Mouse (Mus musculus): ENCODE results near the gene Mrps18c. TPM values are rescaled to one million over a fixed set of nuclear protein-coding genes. Genes with fewer than 3 reads are reported as not detected.

Mrps18c gene
- total RNA-seq (2021), result 10 to 100 TPM; 81.3 to 84.8 TPM

DNA sequence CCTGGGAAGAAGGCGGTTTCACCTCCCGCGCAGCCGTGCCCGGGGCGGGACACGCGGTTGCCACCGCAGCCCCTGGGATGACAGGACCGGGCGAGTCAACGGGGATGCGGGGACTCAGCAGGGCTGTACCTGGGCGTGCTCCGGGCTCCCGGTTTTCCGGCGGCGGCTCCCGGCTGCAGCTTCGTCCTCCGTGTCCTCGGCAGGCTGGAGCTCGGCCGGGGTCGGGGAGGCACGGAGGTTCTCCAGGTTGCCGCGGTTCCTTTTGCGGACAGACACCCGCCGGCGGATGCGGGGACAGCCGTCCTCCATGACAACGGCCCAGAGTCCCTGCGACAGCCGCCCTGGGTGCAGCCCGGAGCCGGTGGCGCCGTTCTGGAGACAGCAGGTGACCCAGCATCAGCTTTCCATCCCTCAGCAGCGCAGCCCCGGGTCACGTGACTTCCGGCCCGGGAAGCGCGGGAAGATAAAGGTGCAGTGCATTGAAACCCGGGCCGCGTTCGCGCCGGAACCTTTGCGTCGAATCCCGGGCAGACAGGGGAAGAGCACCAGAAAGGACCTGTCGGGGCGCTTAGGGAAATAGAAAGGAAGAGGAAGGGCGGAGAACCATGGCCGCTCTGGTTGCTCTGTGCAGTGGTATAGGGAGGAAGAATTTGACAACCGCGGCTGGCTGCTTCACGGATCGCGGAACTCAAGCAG is at the start of gene Mrps18c, which contains the start of gene Helq:
Gene Mrps18c, plus strand, starts transcription at position 463 of the 696 bp plus-strand sequence.
Gene Helq, minus strand, starts transcription at position 434 of the 696 bp plus-strand sequence.
- peak; percentile 84 to 87 for DNase-seq
- intact Hi-C loops (cut with DNase I), result loop anchor here (2.0 to 5.0 kb wide), 2 partner anchors 22 to 121 kb away; partner anchors contain the start of genes Abraxas1 and Coq2

DNA sequence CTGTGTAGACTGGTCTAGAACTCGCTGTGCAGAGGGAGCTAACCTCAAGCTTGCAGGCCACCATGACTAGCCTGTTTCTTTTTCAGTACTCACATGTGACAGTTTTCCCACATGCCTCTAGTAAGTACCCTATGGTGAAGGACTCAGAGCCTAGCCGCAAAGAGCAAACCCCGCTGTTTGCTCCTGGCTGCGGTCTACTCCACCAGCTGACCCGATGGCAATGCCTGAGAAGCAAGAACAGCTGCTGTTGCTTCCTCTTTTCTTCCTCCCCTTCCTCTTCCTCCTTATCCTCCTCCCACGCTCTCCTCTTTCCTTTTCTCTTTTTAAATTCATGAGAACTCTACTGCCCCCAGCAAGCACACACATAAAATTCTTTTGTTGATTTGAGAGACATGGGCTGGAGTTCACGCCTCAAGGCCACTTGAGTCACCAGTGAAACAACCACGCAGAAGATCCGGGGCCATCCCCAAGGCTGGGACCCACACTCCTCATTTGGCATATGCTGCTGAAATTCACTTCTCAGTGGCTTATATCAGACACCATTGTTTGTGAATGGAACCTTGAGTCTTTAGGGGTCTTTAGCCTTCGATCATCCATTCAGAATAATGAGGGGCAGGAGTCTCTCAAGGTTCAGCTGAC is 47.7 kb upstream of the Mrps18c start:
- intact Hi-C loops (cut with DNase I), result no loop called here
- no peak for DNase-seq

DNA sequence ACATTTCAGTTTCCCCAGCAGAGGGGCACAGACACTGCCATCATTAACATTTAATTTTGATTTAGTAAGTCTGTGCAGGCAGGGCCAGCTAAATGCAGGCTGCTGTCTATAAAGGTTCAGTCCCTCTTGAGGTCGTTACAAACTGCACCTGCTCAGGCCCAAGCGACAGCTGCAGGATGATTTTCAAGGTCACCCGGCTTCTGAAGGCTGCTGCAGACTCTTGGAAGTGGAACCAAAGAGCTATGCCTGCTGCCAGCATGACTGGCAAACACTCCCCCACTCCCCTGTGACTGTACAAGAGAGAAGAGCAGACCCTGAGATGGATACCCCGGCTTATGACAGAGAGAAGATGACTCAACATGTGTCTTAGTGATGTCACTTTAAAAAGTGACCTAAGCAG is 46.8 kb upstream of the Mrps18c start:
- intact Hi-C loops (cut with DNase I), result no loop called here
- no peak for DNase-seq

DNA sequence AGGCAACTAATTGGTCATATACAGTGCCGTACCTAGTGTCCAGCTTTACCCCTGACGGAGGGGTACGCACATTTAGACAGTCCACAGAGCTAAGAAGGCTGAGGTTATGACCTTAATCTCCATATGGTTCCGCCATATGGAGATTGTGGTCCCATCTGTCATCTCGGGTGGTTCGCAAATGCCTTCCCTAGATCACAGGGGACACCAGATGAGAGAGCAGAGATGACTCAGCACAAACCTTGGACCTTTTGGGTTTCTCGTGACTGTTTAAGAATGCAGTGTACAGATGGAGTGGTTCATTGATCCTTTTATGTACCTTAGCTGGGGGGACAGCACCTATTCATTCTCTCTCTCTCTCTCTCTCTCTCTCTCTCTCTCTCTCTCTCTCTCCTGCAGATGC is 45.0 kb upstream of the Mrps18c start:
- intact Hi-C loops (cut with DNase I), result no loop called here
- no peak for DNase-seq

DNA sequence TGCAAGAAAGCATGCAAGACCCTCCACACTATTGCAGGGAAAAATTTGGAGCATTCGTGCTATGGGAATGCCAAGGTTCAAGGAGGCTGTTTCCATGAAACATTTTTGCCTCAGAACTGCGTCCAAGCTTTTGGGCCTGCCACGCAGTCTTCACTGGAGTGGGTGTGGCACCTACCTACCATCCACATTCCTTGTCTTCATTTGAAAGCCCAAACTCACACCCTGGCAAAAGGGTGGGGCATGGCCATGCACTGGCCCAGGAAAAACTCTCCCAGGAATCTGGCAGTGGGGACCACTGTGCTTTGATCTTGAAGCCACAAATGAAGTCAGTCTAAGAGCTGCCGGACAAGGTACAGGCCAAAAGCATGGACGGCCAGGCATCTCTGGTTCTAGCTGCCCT is 40.3 kb upstream of the Mrps18c start:
- no peak for DNase-seq
- intact Hi-C loops (cut with DNase I), result no loop called here

DNA sequence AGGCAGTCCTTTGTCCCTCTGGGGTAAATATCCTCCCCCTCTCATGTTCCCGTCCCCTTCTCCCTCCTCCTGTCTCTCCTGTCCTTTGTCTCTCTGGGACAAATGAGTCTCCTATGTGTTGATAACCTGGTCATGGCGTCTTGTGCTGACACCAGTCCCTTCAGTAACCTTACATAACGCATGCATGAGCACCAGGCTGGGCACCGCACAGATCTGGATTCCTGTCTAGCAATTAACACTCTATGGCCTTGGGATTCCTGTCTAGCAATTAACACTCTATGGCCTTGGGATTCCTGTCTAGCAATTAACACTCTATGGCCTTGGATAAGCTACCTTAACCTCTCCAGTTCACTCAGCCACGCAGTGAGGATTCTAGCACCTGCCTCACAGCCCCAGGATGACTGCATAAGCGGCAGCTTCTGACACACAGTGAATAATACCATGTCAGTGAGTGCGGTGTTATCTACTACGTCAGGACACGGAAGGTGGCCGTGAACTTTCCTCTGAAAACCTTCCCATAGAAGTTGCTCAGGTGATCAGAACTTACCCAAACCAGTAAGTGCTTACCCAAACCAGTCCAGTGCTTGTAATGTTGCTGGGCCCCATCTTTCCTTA is 38.3 kb upstream of the Mrps18c start:
- DNase-seq, result no peak
- intact Hi-C loops (cut with DNase I), result no loop called here

DNA sequence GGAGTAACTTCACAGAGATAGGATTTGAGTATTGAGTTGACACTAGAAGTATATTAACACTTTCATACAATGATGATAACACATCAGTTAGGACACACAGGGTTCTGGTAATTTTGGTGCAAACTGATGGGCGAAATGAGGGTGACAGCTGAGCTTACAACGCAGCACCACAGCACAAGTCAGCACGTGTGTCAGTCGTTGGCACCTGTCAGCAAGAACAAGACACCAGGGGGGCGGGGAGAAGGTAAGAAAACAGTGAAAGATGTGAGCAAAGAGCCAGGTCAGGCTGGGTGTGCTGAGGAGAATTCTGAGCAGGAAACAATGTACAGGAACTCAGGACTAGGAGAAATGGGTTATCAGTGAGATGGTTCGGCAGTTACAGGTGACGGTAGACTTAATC is 36.7 kb upstream of the Mrps18c start:
- intact Hi-C loops (cut with DNase I), result no loop called here
- DNase-seq, result no peak

DNA sequence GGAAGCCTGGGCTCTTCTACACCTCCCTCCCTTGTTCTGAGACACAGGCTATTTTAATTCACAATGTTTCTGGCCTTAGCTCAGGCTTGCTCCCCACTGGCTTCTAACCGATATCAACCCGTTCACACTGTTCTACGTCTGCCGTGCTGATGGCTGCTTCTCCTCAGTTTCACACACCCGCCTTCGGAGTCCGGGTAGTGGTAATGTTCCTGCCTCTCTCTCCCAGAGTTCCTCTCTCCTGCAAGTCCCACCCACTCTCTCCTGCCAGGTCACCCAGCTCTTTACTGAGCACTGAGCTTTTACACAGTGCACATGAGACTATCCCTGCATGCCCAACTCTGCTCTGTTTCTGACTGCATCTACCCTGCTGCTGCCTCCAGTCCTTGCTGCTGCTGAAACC is 32.4 kb upstream of the Mrps18c start:
- DNase-seq, result no peak
- intact Hi-C loops (cut with DNase I), result no loop called here

DNA sequence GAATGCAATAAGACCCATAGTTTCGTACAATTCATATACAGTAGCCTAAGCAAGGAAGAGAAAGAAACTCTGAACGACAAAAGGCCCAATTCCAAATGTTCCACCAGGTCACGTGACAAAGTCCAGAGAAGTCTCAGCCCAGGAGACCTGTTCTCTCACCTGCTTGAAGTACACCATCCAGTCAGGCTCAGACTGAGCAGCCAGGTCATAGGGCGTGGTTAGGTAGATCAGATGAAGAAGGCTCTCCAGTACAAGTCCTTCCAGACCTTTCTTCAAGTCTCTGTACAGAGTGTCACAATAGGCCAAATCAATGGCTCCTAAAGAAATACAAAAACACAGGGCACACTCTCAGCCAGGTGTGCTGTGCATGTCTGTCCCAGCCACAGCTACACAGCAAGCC is 26.9 kb upstream of the Mrps18c start:
- intact Hi-C loops (cut with DNase I), result no loop called here
- DNase-seq, result no peak

DNA sequence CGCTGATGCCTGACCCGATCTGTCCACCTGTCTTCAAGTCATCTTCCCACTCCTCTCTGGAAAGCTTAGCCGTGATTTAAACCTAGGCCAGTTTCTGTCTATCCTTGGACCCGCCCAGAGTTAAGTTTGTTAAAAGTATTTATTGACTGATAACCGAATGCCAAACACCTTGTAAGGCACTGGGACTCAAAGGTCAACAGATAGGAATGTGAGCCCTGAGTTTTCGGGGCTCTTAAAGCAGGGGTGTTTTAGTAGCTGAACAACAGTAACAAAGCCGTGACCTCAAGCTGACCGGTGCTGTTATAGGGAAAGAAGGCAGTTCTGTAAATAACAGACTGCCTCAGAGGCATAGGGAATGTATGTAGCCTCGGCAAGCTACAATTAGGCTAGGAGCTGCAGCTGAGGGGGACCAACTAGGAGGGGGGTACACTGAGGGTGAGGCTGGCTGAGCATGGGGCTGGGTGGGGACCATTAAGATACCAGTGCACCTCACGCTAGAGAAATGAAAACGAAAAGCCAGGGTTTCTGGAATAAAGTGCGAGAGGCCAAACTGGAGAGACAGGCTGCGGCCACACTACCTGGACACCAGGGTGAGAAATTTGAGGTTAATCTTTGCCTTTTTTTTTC is 22.5 kb upstream of the Mrps18c start:
- intact Hi-C loops (cut with DNase I), result no loop called here
- DNase-seq, result no peak

DNA sequence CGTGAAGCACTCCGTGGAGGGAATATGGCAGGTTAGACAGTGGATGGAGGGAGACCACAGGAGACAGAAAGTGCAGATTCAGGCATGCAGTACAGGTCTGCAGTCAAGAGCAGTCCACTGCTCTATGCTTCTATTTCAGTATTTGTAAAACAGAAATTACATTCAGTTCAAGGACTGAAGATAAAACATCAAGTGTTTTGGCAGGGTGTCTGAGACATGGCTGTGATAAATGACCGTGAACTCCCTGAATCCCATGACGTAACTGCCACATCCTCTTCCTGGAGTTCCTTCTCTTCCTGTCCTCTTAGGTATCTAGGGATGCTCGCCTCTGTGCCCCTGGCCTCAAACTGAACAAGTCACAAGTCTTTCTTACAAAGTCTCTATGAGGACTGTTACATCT is 21.5 kb upstream of the Mrps18c start:
- intact Hi-C loops (cut with DNase I), result no loop called here
- DNase-seq, result no peak

DNA sequence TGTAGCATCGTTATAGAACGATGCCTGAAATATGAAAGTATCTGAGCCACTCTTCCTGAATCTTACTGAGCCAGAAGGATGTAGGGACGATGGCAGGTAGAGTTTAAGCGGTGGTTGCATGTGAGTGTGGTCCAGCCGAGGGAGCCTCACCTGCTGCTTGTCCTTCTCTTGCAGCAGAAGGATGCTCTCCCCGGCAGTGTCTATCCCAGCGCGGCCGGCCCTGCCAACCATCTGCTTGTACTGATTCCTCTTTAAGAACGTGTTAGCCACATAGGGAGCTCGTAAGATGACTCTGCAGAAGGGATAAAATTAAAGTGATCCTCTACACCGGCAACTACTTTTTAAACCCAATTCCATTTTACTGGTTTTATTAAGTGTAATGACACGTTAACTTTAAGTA is 19.4 kb upstream of the Mrps18c start:
- intact Hi-C loops (cut with DNase I), result no loop called here
- DNase-seq, result no peak

DNA sequence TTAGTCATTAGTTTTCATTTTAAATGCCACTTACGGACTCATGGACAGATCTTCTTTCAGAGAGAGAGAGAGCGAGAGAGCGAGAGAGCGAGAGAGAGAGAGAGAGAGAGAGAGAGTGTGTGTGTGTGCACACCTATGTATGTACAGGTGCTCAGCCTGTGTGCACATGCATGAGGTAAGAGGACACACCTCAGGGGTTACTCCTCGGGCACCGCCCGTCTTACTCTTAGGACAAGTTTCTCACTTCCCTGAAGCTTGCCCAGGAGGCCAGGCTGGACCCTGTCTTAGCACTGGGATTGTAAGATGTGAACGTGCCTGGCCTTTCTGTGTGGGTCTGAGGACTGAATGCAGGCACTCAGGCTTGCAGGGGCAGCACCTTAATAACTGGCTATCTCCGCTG is 10.9 kb upstream of the Mrps18c start:
- DNase-seq, result no peak
- intact Hi-C loops (cut with DNase I), result no loop called here

DNA sequence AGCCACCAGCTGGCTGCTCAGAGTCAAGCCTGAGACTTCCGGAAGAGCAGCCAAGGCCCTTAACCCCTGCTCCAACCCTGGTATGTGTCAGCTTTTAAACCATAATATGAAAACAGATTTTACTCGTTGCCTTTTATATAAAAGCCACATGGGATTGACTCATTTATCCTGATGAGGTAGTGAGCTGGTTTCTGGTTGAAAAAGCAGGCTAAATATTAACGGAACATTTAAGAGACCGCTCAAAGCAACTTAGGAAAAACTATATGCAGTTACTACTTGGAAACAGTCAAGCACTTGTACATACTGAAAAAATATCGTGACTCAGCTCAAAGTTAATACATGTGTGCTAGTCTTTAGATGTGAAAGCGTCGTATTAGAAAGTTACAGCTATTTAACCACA is 6.2 kb upstream of the Mrps18c start:
- no peak for DNase-seq
- intact Hi-C loops (cut with DNase I), result no loop called here

DNA sequence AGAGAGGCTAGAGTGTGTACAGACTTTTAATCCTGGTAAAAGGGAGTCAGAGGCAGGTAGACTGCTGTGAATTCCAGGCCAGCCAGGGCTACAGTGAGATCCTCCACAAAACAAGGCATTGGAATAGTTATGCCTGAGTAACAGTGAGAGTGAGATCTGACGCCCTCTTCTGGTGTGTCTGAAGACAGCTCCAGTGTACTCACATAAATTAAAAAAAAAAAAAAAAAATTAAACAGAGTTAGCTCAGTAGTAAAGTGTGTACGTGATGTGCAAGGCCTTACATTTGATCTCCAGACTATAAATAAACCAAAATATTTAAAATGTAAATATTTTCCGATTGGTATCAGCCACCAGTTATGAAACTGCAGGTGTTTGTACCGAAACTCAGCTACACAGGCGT is 4.3 kb upstream of the Mrps18c start:
- intact Hi-C loops (cut with DNase I), result no loop called here

DNA sequence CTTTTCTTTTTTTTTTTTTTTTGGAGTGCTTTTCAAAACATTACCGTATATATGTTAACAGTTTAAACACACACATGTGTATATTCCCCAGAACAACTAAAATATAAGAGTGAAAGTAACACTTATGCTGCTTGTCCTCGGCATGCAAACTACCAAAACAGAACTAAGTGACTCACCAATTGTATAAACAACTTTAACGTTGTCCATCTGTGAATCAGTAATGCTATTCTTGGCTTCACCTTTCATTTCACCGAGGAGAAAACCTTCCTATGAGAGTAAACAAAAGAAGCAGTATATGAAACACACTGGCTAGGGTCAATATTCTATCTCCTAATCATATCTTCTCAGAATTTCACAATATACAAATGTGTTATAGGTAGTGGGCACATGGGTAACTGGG is 19.9 kb downstream of the Mrps18c start:
- intact Hi-C loops (cut with DNase I), result loop anchor here (5.0 to 10.0 kb wide), 2 partner anchors 141 to 274 kb away; partner anchors contain the start of gene Coq2
- DNase-seq, result no peak

More for the DNA sequence above, 4.3 kb upstream of the Mrps18c start:
- no peak for DNase-seq

DNA sequence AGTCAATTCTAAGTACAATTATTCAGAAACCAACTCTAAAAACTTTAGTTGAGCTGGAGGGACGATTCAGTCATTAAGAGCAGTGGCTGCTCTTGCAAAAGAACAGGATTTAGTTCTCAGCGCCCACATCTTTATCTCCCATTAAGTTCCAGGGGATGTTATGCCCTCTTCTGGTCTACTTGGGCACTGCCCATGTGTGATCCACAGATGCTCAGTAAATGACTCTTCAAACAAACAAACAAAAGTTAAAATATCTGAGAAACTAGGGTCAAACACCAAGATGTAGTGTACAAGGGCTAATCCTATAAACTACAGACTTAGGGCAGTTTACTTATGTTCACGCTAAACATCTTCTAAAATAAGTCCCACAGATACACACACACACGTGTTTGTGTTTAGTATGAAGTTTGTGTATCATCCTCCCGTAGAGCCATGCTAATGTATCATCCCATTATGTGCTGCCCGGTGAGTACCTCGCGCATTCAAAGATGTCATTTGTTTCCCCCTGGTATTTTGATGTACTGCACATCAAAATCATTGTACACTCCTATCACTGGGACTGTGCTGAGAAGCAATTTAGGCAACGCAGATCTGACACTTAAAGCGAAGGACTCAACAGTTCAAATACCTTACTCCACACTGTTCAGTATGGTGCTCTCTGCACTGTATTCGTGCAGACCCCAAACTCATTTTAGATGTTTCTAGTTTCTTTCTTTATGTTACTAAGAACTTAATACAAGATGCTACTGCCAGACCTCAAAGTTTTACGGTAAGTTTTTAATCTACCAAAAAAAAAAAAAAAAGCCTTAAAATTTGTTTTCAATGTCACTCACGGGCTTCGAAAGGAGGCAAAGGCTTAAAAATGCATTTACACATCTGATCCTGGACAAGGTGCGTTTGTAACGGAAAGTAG is 21.4 kb downstream of the Mrps18c start:
- DNase-seq, result no peak
- intact Hi-C loops (cut with DNase I), result loop anchor here (1.0 to 10.0 kb wide), 4 partner anchors 21 to 275 kb away; partner anchors contain the start of genes Coq2, Helq and Mrps18c

DNA sequence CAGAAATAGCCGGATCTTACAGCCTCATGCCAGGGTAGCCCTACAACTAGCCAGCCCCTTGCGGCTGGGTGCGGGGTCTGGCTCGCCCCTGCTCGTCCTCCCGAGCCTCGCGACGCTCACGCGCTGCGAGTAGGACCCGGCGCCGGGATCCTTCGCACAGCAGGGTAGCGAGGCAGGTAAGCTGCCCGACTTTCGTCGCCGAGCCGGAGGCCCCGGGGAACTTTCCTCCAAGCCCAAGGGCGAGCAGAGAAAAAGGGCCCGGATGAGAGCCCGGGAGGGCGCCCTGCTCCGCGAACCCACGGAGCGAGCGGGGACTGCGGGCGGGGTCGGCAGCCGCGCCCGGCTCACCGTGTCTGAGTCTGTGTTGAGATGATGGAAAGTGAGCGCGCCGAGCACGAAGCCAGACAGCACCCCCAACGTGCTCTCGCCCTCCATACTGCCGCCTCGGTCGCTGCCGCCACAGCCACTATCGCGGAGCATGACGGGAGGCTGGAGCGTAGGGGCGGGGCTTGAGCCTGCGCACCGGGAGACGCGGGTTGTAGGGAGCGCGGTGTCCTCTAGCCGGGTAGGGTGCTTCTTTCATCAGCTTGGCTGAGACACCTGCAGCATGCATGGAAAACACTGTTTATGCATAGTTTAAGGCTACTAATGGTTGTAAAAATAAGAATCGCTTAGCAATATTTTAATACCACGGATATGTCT is 22.2 kb downstream of the Mrps18c start, which contains the start of gene Abraxas1:
Gene Abraxas1, minus strand, starts transcription at position 483 of the 702 bp plus-strand sequence.
- DNase-seq, result peak; percentile 87
- intact Hi-C loops (cut with DNase I), result loop anchor here (1.0 to 2.0 kb wide), 2 partner anchors 22 to 26 kb away; partner anchors contain the start of genes Helq and Mrps18c

DNA sequence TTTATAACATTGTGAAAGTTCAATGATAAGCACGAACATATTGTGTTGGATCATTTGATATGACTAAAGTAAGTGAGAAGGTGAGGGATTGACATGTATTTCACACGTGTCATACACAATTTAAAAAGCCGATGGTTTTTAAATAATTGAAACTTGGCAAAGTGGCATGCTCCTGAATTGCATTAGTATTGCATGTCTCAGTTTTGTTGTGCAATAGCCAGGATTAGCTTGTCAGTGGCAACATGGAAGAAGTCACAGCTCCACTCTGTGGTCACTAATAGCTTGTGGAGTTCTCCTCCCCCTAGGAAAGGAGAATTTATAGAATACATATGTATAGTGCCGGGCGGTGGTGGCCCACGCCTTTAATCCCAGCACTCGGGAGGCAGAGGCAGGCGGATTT is 22.9 kb downstream of the Mrps18c start:
- DNase-seq, result no peak
- intact Hi-C loops (cut with DNase I), result loop anchor here (2.0 kb wide), 1 partner anchor 23 kb away; the partner anchor contains the start of genes Helq and Mrps18c

Measured in heart, postnatal 36 days (tissue).